Mouse (Mus musculus) liver, adult 2 months (tissue): ENCODE measurements around the gene Mut. TPM values are rescaled to one million over a fixed set of nuclear protein-coding genes. Genes with fewer than 3 reads are reported as not detected.

ENCODE experiments used
- DNase-seq: peaks from one replicate; pipeline ENCODE4 v3.0.0-alpha.2; 2011; ENCODE audit warnings: low read depth, low spot score; ENCODE audit errors: extremely low read depth
- H3K27ac ChIP-seq: fragments of 200-500 bp; replicated peaks from 2 replicates; pipeline ENCODE4 v1.5.1; 2012; ENCODE audit warnings: low read depth, mild to moderate bottlenecking, control low read depth, inconsistent platforms, low read length; ENCODE audit not compliant: insufficient read depth
- H3K27me3 ChIP-seq: fragments of 200-500 bp; 2 replicates; pipeline ENCODE4 v1.6.1; 2012; ENCODE audit warnings: mild to moderate bottlenecking, moderate library complexity, low read length, inconsistent platforms; ENCODE audit not compliant: control insufficient read depth, insufficient read depth
- H3K36me3 ChIP-seq: fragments of 200-500 bp; 2 replicates; pipeline ENCODE4 v1.6.1; 2012; ENCODE audit warnings: low read length, inconsistent platforms; ENCODE audit not compliant: control insufficient read depth, insufficient read depth
- H3K4me1 ChIP-seq: fragments of 200-500 bp; 2 replicates; pipeline ENCODE4 v1.6.1; 2011; ENCODE audit warnings: low read length; ENCODE audit not compliant: control insufficient read depth, insufficient read depth
- H3K4me3 ChIP-seq: fragments of 200-500 bp; 2 replicates; pipeline ENCODE4 v1.5.1; 2011; ENCODE audit warnings: low read depth, mild to moderate bottlenecking, control low read depth, low read length, moderate library complexity; ENCODE audit not compliant: insufficient read depth
- H3K79me2 ChIP-seq: fragments of 200-500 bp; 2 replicates; pipeline ENCODE4 v1.6.1; 2012; ENCODE audit warnings: inconsistent platforms, mild to moderate bottlenecking, low read length, moderate library complexity; ENCODE audit not compliant: control insufficient read depth, insufficient read depth
- H3K9ac ChIP-seq: fragments of 200-500 bp; 2 replicates; pipeline ENCODE4 v1.6.1; 2012; ENCODE audit warnings: low read depth, mild to moderate bottlenecking, control low read depth, inconsistent platforms, low read length
- CTCF ChIP-seq: fragments of 200-500 bp; IDR thresholded peaks from 2 replicates; pipeline ENCODE4 v1.5.1; 2011; ENCODE audit warnings: low read depth, low read length, control low read depth
- POLR2A ChIP-seq: fragments of 200-500 bp; IDR thresholded peaks from 2 replicates; pipeline ENCODE4 v1.6.1; 2011; ENCODE audit warnings: low read length, control low read depth; ENCODE audit not compliant: insufficient read depth; ENCODE audit errors: extremely low read depth
- WGBS: fragments of 180-500 bp; shearing (Covaris S2); methylation state at CpG from one replicate; pipeline ENCODE4 v1.1.7; 2018; 5-methylcytosine and 5-hydroxymethylcytosine counted together
- polyA plus RNA-seq: library from polyadenylated mRNA; depleted of rRNA; stranded (reverse); fragments of >200 nt; gene quantifications from 2 replicates; pipeline ENCODE4 v1.2.3, GENCODE M21; 2012
- total RNA-seq: library from RNA; depleted of rRNA; stranded (reverse); fragments of >200 nt; gene quantifications from 2 replicates; pipeline ENCODE4 v1.2.3, GENCODE M21; 2014

The Mut gene
- total and polyA plus RNA-seq, 2 experiments = 34.2 to 209 TPM

DNA sequence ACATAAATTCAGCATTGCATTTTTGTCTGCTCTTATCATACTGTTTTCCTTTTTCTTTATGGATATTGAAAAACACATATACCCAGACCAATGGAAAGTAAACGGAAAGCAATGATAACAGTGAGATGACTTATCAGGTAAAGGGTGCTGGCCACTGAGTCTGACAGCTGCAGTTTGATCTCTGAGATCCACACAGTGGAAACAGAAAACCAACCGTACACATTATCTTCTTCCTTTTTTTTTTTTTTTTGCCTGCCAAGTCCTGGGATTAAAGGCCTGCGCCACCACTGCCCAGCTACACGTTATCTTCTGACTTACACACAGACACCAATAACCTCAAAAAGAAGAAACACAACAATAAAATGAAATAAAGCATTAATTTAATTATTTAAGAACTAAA is 31.1 kb upstream of the Mut start:
- Histone ChIP-seq H3K4me3 (no peak overlapping the region), H3K36me3 (no peaks in the 10 kb centered on the region), H3K79me2 (no peaks in the 10 kb centered on the region), H3K9ac (no peak overlapping the region), H3K27me3 (no peaks in the 10 kb centered on the region), H3K27ac (no peak overlapping the region), H3K4me1 (no peaks in the 10 kb centered on the region)
- no peak for TF ChIP-seq CTCF
- no peak for TF ChIP-seq POLR2A
- 70% methylated on average over 4 of the region's 4 CpGs for WGBS
- no peak for DNase-seq

DNA sequence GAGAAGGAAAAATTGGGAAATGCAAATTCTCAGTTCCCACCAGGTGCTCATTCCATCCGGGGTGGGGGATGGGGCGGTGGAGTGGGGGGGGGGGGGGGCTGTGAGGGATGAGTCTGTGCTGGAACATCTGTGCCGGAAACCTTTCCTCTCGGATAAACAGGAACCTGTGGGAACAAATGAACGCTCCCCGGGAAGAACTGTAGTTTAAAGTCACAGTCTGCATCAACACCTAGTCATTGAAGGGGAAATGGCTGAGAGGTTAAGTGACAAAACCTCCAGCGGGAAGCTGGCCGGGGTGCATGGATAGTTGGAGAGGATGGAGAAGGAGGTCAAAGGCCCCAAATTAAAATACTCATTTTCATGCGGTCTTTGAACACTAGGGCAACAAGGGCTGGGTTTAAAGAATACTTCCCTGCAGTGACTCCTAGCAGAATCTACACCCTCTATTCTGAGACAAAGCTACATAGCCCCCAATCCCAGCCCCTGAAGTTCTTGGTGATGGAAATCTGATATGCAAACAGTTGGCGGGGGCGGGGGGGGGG is 30.4 kb upstream of the Mut start:
- Histone ChIP-seq H3K27ac (no peak overlapping the region), H3K4me1 (no peaks in the 10 kb centered on the region), H3K36me3 (no peaks in the 10 kb centered on the region), H3K27me3 (no peaks in the 10 kb centered on the region), H3K79me2 (no peaks in the 10 kb centered on the region), H3K9ac (no peak overlapping the region), H3K4me3 (no peak overlapping the region)
- no peak for DNase-seq
- TF ChIP-seq POLR2A = no peak
- no peak for TF ChIP-seq CTCF
- WGBS = 12% methylated on average over 11 of the region's 11 CpGs

DNA sequence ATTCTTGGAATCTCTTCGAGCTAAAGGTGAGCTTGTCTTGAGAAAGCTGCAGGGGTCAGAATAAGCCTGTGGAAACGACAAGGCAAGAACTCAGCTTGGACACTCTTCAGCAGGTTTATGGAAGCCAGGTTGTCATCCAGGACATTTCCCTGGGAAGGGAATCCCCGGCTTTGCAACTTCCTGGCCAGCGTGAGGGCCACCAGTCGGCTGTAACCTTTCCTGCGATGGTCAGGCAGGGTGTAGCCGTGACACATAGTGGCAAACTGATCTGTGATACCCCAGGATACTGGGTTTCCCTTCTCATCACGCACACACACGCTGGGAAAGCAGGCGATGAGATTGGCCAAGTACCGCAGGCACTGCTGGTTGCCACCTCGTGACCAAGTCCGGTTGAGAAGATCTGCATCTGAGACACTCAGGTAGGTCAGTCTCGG is 29.7 kb upstream of the Mut start:
- WGBS = 9% methylated on average over 14 of the region's 14 CpGs
- Histone ChIP-seq H3K4me1 (no peaks in the 10 kb centered on the region), H3K4me3 (no peak overlapping the region), H3K27me3 (no peaks in the 10 kb centered on the region), H3K79me2 (no peaks in the 10 kb centered on the region), H3K36me3 (no peaks in the 10 kb centered on the region), H3K9ac (no peak overlapping the region), H3K27ac (no peak overlapping the region)
- no peak for TF ChIP-seq CTCF
- TF ChIP-seq POLR2A = no peak
- DNase-seq = no peak

DNA sequence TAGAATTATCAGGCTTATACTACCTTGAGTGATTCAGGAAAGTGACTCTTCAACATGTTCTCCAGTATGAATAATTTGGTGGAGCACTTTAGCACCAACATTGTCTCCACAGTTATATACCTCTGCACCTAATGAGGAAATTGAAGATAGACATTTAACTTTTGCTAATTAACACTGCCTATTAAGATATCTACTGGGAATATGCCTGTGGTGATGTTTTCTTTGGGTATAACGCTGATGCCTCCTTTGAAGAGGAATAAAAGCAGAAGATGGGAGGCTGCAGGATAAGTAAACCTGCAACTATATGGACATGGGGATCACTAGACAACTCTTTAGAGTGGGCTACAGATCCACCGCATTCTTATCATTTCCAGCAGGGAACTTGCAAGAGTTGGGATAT is 20.2 kb upstream of the Mut start, which contains the start of gene Glyatl3:
Gene Glyatl3, minus strand, starts transcription at position 101 of the 400 bp plus-strand sequence.
- H3K9ac ChIP-seq = no peak within 1 kb of the TSS
- no peaks in the 10 kb centered on the region for H3K36me3 ChIP-seq
- H3K4me3 ChIP-seq = no peak within 1 kb of the TSS
- H3K27me3 ChIP-seq = no peaks in the 10 kb centered on the region
- 91% methylated on average over 2 of the region's 2 CpGs for WGBS
- H3K79me2 ChIP-seq = no peaks in the 10 kb centered on the region
- DNase-seq = no peak
- TF ChIP-seq POLR2A (no peak), CTCF (no peak)
- H3K27ac ChIP-seq = no peak within 1 kb of the TSS
- no peaks in the 10 kb centered on the region for H3K4me1 ChIP-seq

DNA sequence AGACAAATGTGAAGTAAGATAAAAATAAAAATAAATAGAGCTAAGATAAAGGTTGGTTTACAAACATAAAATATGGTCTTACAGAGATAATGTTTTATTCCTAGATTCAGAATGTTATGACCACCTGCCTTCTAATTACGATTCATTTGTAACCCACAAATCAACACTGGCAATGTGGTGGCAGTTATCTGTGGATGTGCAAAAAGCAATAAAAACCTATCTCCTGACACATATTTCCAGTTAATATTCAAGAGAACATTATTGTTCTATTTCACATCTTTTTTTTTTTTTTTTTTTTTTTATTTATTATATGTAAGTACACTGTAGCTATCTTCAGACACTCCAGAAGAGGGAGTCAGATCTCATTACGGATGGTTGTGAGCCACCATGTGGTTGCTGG is 19.0 kb upstream of the Mut start:
- no peak for TF ChIP-seq POLR2A
- TF ChIP-seq CTCF = no peak
- WGBS = 95% methylated on average over 2 of the region's 2 CpGs

DNA sequence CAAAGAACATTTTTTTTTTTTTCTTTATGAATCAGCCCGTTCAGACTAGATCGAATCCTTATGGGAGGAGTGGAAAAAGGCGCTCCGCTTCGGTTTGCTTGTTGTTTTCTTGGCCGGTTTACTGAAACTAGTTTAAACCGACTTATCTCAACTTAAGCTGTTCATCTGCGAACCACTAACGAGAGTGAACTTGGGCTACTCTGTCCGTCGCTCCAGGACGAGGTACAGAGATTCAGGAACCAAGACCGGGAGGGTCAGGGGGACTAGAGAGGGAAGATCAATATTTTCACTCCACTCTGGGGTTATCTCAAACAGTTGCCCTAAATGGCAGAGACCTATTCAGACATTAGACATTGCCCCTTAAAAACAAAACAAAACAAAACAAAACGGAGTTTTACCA is 500 bp upstream of the Mut start:
- Histone ChIP-seq H3K27me3 (no peaks in the 10 kb centered on the region), H3K9ac (peak overlapping the region; percentile 32; the same call in 1 of the 2 replicates), H3K79me2 (no peaks in the 10 kb centered on the region; the same call in 1 of the 2 replicates), H3K4me3 (peak overlapping the region; percentile 23), H3K27ac (no peak overlapping the region), H3K4me1 (peaks cover 2% of the 10 kb centered on the region; the same call in 1 of the 2 replicates), H3K36me3 (peaks cover 19% of the 10 kb centered on the region)
- DNase-seq = no peak
- 1% methylated on average over 14 of the region's 14 CpGs for WGBS
- TF ChIP-seq POLR2A = no peak
- no peak for TF ChIP-seq CTCF

More for the DNA sequence above, 19.0 kb upstream of the Mut start:
- H3K27ac ChIP-seq = no peak overlapping the region
- H3K79me2 ChIP-seq = no peaks in the 10 kb centered on the region
- no peak overlapping the region for H3K4me3 ChIP-seq
- no peak for DNase-seq
- no peaks in the 10 kb centered on the region for H3K4me1 ChIP-seq
- no peaks in the 10 kb centered on the region for H3K36me3 ChIP-seq
- H3K9ac ChIP-seq = no peak overlapping the region
- H3K27me3 ChIP-seq = no peaks in the 10 kb centered on the region
